Mouse (Mus musculus) spleen, postnatal 36 days (tissue): Measurements from ENCODE around the gene 4922502D21Rik.

Experiments
- DNase-seq, 2 experiments: peaks; one replicate each; pipeline ENCODE4 v3.0.0; 2022; ENCODE audit warnings: low spot score in 2 of 2, mixed read lengths in 1 of 2

Gene 4922502D21Rik

DNA sequence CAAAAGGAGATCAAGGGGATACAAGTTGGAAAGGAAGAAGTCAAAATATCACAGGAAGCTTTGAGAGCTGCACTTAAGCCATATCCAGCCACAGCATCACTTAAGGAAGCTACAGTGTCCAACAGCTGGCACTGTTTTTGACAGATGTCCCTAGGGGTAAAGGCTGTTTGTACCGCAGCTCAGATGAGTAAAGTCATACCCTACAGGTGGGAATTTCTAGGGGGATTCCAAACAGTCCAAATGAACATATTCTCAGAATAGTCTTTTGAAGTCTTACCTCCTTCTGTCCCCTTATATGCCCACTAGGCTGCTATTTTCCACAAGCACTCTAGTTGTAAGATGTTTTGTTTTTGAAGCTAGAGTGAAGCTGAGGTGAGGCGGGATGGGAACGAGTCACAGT lies 19.1 kb downstream of the 4922502D21Rik start:
- DNase-seq: no peak

- no peak for DNase-seq
Observed at GRCm38 (mm10) chr6:129304180-129304579, 27.4 kb downstream of the 4922502D21Rik start.

DNA sequence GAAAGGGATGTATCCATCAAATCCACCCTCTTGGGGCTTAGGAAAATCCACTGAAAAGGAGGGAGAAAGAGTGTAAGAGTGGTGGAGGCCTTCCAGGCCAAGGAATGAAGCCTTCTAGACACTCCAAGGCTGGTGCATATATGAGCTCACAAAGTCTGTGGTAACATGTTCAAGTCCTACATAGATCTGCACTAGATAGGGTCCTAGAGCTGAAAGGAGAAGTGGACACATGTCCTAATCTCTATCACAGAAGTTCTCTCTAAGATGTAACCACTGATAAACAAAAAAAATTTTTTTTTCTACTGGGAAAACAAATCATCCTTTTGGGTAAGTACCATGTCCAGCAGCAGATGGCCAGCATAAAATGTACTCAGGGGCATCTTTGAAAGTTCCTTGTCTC lies 42.9 kb downstream of the 4922502D21Rik start:
- DNase-seq: no peak

DNA sequence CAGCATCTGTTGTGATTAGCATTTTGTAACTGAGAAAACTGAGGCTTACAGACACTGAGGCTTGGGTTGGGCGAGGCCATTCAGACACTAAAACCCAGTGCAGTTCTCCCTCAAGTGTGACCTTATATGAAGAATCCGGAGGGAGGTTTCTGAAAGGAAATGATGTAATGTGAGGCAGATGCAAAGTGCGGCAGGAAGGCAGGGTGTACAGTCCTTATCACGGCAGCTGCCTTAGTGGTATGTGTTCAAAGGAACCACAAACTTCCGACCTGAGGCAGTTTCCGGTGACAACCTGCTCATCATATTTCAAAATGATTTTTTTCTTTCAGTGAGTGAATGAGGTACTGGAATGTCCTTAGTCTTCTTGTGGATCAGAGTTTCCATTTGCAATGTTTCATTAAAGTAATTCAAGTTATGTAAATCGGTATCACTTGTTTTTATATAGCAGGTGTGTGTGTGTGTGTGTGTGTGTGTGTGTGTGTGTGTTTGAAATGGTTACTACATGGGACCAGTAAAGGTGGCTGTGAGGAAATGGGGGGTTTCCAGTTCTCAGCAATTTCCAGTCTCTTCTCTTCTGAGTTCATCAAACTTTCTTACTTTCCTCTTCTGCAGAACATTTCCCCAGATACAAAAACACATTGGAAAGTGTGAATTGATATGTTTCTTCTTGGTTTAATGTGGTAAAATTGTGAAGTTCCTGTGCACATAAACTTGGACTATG lies 47.1 kb downstream of the 4922502D21Rik start:
- DNase-seq: peak; percentile 86 to 90

DNA sequence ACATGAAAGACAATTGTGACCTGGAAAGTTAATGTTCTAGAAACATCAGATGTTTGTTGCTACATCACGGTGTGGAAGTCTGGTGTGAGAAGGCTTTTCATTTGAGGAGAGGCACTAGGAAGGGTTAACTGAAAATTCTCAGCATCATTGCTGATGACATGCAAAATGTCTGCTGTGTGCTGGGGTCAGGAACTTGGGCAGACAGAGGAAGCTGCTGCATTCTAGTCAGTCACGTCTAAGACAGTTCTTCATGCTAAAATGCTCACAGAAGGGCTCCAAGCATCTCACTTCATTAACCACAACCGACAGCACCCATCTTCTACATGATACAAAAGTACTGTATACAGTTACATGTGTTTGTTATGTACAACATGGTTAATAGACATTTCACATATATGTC lies 48.3 kb downstream of the 4922502D21Rik start:
- peak; percentile 36 to 39 for DNase-seq

DNA sequence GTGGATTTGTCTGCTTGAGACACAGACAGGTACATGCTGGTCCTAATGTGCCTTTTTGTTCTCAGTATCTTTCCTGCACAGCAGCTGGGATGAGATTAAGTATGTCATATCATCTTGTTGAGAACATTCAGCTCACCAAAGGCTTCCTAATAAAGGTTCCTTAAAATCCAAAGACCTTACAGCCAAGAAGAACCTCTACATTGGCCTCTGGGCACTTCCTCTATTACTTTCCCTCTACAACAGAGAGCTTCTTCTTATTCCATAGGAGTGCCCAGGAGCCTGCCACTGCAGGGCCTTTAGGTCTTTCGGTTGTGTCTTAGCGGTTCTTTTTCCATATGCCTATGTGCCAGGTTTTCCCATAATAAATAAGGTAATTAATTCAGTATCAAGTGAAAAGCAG lies 55.1 kb downstream of the 4922502D21Rik start:
- DNase-seq: no peak

DNA sequence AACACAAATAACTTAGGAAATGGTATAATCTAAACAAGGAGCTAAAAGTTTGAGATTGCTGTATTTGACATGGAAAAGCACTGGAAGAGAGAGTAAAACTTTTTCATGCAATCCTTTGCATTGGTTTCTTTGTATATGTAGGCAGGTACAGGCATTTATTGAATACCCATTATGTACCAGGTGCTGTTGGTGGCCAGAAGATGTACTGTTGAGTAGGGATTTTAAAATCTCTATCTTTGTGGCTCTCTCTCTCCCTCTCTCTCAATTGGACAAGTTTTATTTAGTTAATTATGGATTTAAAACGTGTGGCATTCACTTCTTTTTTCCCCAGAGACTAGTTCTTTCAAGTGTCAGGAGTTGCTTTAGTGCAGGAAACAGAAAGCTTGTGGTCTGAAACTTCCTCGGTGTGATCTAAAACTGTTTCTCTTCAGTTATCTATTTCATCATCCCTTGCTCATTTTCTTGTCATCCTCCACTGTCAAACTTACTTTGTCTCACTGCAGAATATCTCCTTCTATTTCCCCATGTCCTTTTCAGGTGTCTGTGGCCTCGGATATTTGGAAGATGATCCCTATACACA lies 55.9 kb downstream of the 4922502D21Rik start:
- DNase-seq: no peak

DNA sequence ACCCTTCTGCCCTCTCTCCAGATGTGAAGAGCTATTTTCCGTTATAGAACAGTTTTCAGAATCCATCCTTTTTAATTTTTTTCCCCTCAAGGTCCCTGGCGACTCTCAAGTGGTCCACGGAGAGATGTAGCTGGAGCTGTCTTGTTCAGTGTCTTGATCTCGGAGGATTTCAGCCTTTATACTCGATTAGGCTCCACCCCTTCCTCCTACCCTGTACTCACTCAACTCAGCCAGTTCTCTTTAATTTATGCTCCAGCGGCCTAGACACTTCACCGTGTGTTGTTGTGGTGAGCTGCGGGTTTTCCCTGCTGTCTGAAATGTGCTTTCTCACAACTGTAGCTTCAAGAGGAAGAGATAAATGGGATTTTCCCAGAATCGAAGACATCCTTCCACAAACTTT lies 56.4 kb downstream of the 4922502D21Rik start, which contains the start of gene Cd69:
Gene Cd69 (minus strand): TSS at position 217 of the 400 bp plus-strand sequence.
- peak; percentile 87 to 88 for DNase-seq

DNA sequence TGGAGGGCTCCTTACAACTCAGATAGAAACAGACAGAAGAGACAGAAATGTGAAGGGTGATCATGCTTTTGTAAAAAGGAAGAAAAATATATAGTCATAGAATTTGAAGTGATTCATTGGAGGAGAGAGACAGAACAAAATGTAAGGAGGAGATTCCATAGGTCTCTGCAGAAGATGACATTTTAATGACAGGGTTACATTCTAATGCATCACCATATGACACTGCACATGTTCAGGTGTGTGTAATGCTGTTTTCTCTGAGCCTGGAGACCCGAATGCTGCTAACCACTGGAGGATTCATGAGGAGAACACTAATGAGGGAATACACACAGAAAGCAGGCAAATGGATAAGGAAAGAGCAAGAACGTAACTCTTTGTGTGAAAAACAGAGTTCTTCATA lies 57.1 kb downstream of the 4922502D21Rik start:
- no peak for DNase-seq

DNA sequence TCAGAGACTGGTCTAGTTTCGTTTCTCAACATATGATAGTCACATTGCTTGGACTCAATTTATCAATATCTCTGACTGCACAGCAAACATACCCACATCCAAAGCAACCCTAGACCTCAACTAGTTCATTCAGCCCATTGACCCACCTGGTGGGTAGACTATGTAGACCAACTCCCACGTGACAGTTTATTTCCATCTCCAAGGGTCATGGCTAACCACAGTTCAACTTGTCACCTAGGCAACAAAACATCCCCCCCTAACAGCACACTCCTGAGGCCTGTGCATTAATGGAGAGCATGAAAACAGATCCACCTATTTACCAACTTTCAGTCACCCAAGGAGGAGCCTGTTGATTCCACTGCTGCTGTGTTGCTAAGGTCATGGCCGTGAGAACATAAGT lies 57.9 kb downstream of the 4922502D21Rik start:
- peak; percentile 57 to 63 for DNase-seq
